Mouse (Mus musculus): ENCODE data around the gene 1700016C15Rik. TPM values are rescaled to one million over a fixed set of nuclear protein-coding genes. Genes with fewer than 3 reads are reported as not detected.
A peak's percentile ranks its signal among the peaks of the same experiment; 100 is the strongest.

The 1700016C15Rik gene
- total RNA-seq, 2 experiments from 2014 or later, result not detected

- no peak for DNase-seq (ENCODE audit: low spot score in 2 of 2)
These were observed 66.0 kb downstream of the 1700016C15Rik start for GRCm38 (mm10) chr1:177795421-177796192.

GRCm38 (mm10) chr1:177796193-177796939, 66.8 kb downstream of the 1700016C15Rik start, which contains the start of gene Adss:
Gene Adss, minus strand, starts transcription at chr1:177796511.
- peak; percentile 98 to 99 for DNase-seq (ENCODE audit: low spot score in 2 of 2)

- DNase-seq (ENCODE audit: low spot score in 2 of 2), result no peak
These were observed 67.6 kb downstream of the 1700016C15Rik start for GRCm38 (mm10) chr1:177797151-177797755.

Other genes starting within 250 kb of the 1700016C15Rik start
- gene Adss, start 66.7 kb downstream of the 1700016C15Rik start, total RNA-seq (2021), result 10 to 100 TPM; 47.9 to 69.8 TPM

Measured in adrenal gland, adult 18-20 months (tissue).